Mouse (Mus musculus): ENCODE results near the gene Rph3a. TPM values are rescaled to one million over a fixed set of nuclear protein-coding genes. Genes with fewer than 3 reads are reported as not detected.

Rph3a gene
- polyA plus RNA-seq (2012; rRNA removed) = 21.8 and 31.1 TPM in 2 replicates

DNA sequence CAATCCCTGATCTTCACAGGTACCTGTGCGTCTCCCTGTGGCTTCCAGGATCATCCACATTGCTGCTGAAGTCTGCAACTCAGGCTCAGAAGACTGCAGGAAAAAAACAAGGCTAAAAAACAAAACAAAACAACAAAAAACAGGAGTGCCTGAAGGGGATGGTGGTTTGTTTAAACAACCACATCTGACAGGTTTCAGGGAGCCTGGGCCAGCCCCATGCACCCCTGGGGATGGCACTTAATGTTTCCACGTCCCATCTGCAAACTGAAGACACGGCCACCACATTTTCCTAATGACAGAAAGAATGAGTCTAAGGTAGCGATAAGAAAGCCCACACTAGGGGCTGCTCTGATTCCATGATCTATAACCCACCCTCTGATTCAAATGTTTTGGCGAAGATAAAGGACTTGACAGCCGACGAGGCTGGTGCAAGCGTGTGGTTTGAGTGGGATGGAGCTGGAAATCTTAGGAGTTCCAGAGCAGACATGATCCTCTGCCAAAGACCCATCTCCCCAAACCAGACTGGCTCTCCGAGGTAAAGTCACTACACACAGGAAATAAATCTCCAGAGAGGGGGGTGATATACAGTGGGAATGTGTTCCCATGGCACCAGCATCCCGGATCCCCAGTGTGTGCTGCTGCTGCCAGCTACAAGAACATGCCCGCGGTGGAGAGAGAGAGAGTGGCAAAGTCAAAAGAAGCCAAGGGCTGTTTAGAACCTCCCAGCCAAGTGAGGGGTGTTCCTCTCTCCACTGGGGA, at the start of gene Rph3a:
Gene Rph3a (minus strand): TSS at position 282 of the 759 bp plus-strand sequence.
- TF ChIP-seq CTCF (IDR thresholded peaks at IDR 0.05; ENCODE audit: borderline replicate concordance, extremely low read depth, insufficient read depth, insufficient read length) = no peak
- TF ChIP-seq POLR2A (IDR thresholded peaks at IDR 0.05; ENCODE audit: borderline replicate concordance, extremely low read depth, insufficient read depth, insufficient read length, poor library complexity, severe bottlenecking) = no peak
- peak; percentile 47 for DNase-seq (ENCODE audit: low read depth)

DNA sequence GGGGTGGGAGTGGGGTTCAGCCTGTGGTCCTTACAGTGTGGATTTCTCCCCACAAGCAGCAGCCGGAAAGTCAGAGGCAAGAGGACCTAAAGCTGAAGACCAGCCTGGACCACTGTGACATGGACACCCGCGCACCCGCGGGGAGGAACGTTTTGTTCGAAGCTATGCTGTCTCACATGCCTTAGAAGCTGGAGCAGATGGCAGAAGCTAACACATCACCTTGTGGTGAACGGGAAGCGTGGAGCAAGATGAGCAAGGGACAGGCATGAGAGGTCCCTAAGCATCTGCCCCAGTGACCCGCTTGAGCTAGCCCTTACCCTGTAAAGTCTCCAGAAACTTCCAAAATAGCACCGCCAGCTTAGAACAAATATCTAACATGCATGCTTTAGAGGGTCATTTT, 48.4 kb upstream of the Rph3a start:
- no peak for DNase-seq (ENCODE audit: low read depth)
- TF ChIP-seq CTCF (IDR thresholded peaks at IDR 0.05; ENCODE audit: borderline replicate concordance, extremely low read depth, insufficient read depth, insufficient read length) (no peak), POLR2A (IDR thresholded peaks at IDR 0.05; ENCODE audit: borderline replicate concordance, extremely low read depth, insufficient read depth, insufficient read length, poor library complexity, severe bottlenecking) (no peak)

DNA sequence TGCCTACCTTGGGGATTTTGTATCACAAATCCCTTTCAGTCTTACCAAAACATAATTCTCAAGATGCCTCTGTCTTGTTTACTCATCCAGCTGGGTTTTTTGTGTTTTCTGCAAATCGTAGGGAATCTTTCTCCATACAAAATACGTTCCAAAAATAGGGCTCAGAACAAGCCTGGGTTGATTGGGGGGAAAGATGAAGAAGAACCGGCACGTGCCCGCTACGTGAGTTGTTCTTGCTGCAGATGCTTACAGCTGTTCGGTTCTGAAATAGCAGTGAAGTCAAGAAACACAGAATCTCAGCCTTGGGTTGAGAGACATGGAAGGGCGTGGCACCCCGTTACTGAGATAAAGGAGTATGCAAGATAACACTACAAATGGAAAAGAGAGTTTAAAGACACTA, 44.0 kb upstream of the Rph3a start:
- TF ChIP-seq CTCF (IDR thresholded peaks at IDR 0.05; ENCODE audit: borderline replicate concordance, extremely low read depth, insufficient read depth, insufficient read length) (no peak), POLR2A (IDR thresholded peaks at IDR 0.05; ENCODE audit: borderline replicate concordance, extremely low read depth, insufficient read depth, insufficient read length, poor library complexity, severe bottlenecking) (no peak)
- no peak for DNase-seq (ENCODE audit: low read depth)

DNA sequence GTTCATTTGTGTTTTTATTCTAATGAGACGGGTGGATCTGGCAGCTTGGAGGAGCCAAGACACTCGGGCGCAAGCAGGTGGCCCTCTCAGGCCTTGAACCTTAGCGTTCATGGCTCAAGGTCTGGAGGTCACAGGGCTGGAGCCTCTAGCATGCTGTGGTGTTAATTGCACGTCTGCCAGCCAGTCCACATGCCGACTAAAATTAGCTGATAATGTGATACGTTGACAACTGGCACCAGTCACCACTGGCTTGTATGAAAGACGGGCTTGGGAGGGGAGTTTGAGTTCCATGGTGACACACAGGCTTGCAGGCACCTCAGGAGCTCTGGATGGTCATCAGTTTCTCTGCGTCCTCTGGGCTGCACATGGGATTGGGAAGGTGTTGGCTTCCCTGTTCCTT, 31.9 kb upstream of the Rph3a start:
- no peak for DNase-seq (ENCODE audit: low read depth)
- no peak for TF ChIP-seq CTCF (IDR thresholded peaks at IDR 0.05; ENCODE audit: borderline replicate concordance, extremely low read depth, insufficient read depth, insufficient read length)
- no peak for TF ChIP-seq POLR2A (IDR thresholded peaks at IDR 0.05; ENCODE audit: borderline replicate concordance, extremely low read depth, insufficient read depth, insufficient read length, poor library complexity, severe bottlenecking)

- no peak for DNase-seq (ENCODE audit: low read depth)
- TF ChIP-seq CTCF (IDR thresholded peaks at IDR 0.05; ENCODE audit: borderline replicate concordance, extremely low read depth, insufficient read depth, insufficient read length) (no peak), POLR2A (IDR thresholded peaks at IDR 0.05; ENCODE audit: borderline replicate concordance, extremely low read depth, insufficient read depth, insufficient read length, poor library complexity, severe bottlenecking) (no peak)
These were observed 29.6 kb upstream of the Rph3a start for GRCm38 (mm10) chr5:121039465-121039864.

- DNase-seq (ENCODE audit: low read depth) = no peak
- TF ChIP-seq CTCF (IDR thresholded peaks at IDR 0.05; ENCODE audit: borderline replicate concordance, extremely low read depth, insufficient read depth, insufficient read length) (no peak), POLR2A (IDR thresholded peaks at IDR 0.05; ENCODE audit: borderline replicate concordance, extremely low read depth, insufficient read depth, insufficient read length, poor library complexity, severe bottlenecking) (no peak)
These were observed 20.3 kb upstream of the Rph3a start for GRCm38 (mm10) chr5:121030161-121030560.

DNA sequence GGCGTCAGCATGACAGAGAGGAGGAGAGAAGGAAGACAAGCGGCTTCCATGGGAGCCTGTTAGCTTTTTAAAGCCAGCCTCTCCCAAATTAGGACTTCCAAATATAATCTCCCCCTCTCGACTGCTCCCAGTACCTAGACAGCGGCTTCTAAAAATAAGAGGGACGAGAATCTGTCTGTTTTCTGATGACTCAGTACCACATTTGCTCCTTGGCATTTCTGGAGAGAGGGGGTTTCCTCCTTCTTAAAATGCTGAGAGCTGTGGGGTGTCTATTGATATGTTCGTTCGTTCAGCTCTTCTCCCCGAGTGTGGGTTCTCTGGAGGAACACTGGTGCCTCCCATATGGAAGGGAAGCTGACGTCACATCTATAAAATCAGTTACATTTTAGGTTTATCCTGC, 9.6 kb upstream of the Rph3a start:
- no peak for DNase-seq (ENCODE audit: low read depth)
- no peak for TF ChIP-seq CTCF (IDR thresholded peaks at IDR 0.05; ENCODE audit: borderline replicate concordance, extremely low read depth, insufficient read depth, insufficient read length)
- no peak for TF ChIP-seq POLR2A (IDR thresholded peaks at IDR 0.05; ENCODE audit: borderline replicate concordance, extremely low read depth, insufficient read depth, insufficient read length, poor library complexity, severe bottlenecking)

- TF ChIP-seq CTCF (IDR thresholded peaks at IDR 0.05; ENCODE audit: borderline replicate concordance, extremely low read depth, insufficient read depth, insufficient read length) (no peak), POLR2A (IDR thresholded peaks at IDR 0.05; ENCODE audit: borderline replicate concordance, extremely low read depth, insufficient read depth, insufficient read length, poor library complexity, severe bottlenecking) (no peak)
- no peak for DNase-seq (ENCODE audit: low read depth)
These were observed 7.8 kb upstream of the Rph3a start for GRCm38 (mm10) chr5:121017699-121018098.

- peak; percentile 40 for DNase-seq (ENCODE audit: low read depth)
- TF ChIP-seq CTCF (IDR thresholded peaks at IDR 0.05; ENCODE audit: borderline replicate concordance, extremely low read depth, insufficient read depth, insufficient read length) = no peak
- no peak for TF ChIP-seq POLR2A (IDR thresholded peaks at IDR 0.05; ENCODE audit: borderline replicate concordance, extremely low read depth, insufficient read depth, insufficient read length, poor library complexity, severe bottlenecking)
These were observed 6.5 kb upstream of the Rph3a start for GRCm38 (mm10) chr5:121016405-121016804.

- no peak for DNase-seq (ENCODE audit: low read depth)
- TF ChIP-seq POLR2A (IDR thresholded peaks at IDR 0.05; ENCODE audit: borderline replicate concordance, extremely low read depth, insufficient read depth, insufficient read length, poor library complexity, severe bottlenecking) = no peak
- TF ChIP-seq CTCF (IDR thresholded peaks at IDR 0.05; ENCODE audit: borderline replicate concordance, extremely low read depth, insufficient read depth, insufficient read length) = no peak
These were observed 4.6 kb upstream of the Rph3a start for GRCm38 (mm10) chr5:121014496-121014895.

DNA sequence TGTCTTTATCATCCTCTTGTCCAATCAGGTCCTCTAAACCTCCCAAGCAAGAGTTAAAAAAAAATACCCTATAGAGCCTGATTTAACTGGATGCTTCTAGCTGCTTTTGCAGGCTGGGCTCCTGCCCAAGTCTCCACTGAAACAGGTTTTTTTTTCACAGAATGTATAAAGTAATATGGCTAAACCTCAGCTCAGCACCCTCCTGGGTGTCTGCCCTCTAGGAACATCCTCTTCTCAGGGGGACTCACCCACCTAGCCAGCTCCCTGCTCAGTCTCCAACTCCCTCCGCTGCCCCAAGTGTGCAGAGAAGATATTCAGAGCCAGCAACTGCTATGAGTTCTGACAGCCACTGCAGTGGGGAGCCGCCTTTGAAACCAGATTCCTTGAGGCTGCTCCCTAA, 2.1 kb upstream of the Rph3a start:
- DNase-seq (ENCODE audit: low read depth) = no peak
- TF ChIP-seq POLR2A (IDR thresholded peaks at IDR 0.05; ENCODE audit: borderline replicate concordance, extremely low read depth, insufficient read depth, insufficient read length, poor library complexity, severe bottlenecking) = no peak
- no peak for TF ChIP-seq CTCF (IDR thresholded peaks at IDR 0.05; ENCODE audit: borderline replicate concordance, extremely low read depth, insufficient read depth, insufficient read length)

DNA sequence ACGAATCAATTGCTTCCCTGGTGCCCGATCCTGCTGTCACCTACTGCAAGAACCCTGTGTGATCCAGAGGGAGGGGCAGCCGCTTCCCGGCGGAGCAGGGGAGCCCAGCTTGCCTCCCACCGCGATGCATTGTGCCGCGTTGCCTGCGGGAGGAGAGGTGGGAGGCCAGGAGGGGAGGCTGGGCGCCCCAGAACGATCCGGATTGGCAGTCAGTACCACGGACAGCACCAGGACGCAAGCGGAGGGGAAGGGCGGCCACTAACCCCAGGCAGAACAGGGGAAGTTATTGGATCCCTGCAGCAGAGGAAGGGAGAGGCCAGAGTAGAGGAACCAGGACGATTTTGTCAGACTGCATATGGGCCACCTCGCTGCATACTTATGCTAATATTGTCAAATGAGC, 486 bp downstream of the Rph3a start:
- DNase-seq (ENCODE audit: low read depth) = peak; percentile 74
- no peak for TF ChIP-seq POLR2A (IDR thresholded peaks at IDR 0.05; ENCODE audit: borderline replicate concordance, extremely low read depth, insufficient read depth, insufficient read length, poor library complexity, severe bottlenecking)

Data from brain, embryonic 14.5 days (tissue).